ENCODE assay signal across 20 mouse cellular contexts in the genomic region with DNA sequence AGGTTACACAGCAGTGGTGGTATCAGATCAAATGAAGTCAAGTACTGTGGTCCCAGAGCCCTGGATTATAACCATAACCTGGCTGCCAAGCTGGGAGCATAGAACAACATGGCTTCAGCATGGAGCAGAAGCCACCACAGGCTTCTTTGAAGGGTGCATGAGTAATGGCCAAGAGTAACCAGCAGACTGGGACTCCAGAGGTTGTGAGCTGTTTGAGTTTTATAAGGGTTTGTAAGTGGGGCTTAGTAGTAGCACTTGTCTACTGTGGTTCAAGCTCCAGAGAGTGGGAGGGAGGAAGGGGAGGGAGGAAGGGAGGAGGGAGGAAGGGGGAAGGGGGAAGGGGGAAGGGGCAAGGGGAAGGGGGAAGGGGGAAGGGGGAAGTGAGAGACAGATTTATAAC. TPM values are rescaled to one million over a fixed set of nuclear protein-coding genes. Genes with fewer than 3 reads are reported as not detected.
DNase-seq lines count a peak whose midpoint lies in the region; ATAC-seq and TF ChIP-seq lines count a peak whose summit lies in the region.
"Had no signal": no experiment of that assay in that cellular context is flagged by ENCODE, and none has a peak within 500 bp of the region (broad histone marks: within the 10 kb centered on the region; RNA-seq: fewer than 3 reads in every experiment).

No protein-coding gene starts in this region.

- no peak overlapping the region for H3K4me2 ChIP-seq in hindbrain, embryonic 11.5 days (replicated peaks; ENCODE audit: low read depth, low read length)
- no peak overlapping the region for H3K4me2 ChIP-seq in lung, embryonic 16.5 days (ENCODE audit: low read depth, low read length)
- H3K4me2 ChIP-seq in midbrain, embryonic 16.5 days (ENCODE audit: low read length) = no peak overlapping the region
- H3K4me2 ChIP-seq: embryonic facial prominence, embryonic 12.5 days; embryonic facial prominence, embryonic 15.5 days; forebrain, embryonic 12.5 days; forebrain, embryonic 15.5 days; heart, embryonic 11.5 days; hindbrain, embryonic 14.5 days had no signal

- no peak overlapping the region for H3K4me3 ChIP-seq in hindbrain, embryonic 10.5 days
- H3K4me3 ChIP-seq in hindbrain, embryonic 11.5 days (ENCODE audit: low read depth, low read length) = no peak overlapping the region
- no peak overlapping the region for H3K4me3 ChIP-seq in lung, embryonic 16.5 days (ENCODE audit: low read length)
- H3K4me3 ChIP-seq in lung, adult 2 months (replicated peaks; ENCODE audit: extremely low read depth, low read depth, low read length) = no peak overlapping the region
- H3K4me3 ChIP-seq in midbrain, embryonic 10.5 days = no peak overlapping the region
- H3K4me3 ChIP-seq in midbrain, embryonic 16.5 days (ENCODE audit: low read depth, low read length) = no peak overlapping the region
- H3K4me3 ChIP-seq: embryonic facial prominence, embryonic 12.5 days; embryonic facial prominence, embryonic 15.5 days; forebrain, embryonic 12.5 days; forebrain, embryonic 15.5 days had no signal

- TF ChIP-seq CTCF in lung, adult 2 months (IDR thresholded peaks at IDR 0.05; ENCODE audit: insufficient read depth, low read length) = no peak

- peaks cover 8% of the 10 kb centered on the region; the same call in 1 of the 2 replicates for H3K9me3 ChIP-seq in hindbrain, embryonic 10.5 days
- no peaks in the 10 kb centered on the region for H3K9me3 ChIP-seq in hindbrain, embryonic 11.5 days (ENCODE audit: control insufficient read depth, low read length)
- H3K9me3 ChIP-seq in lung, embryonic 16.5 days (ENCODE audit: control insufficient read depth, low read length) = 0 out of 2 replicates have a peak, but pooled peaks cover 2% of the 10 kb centered on the region
- H3K9me3 ChIP-seq in midbrain, embryonic 10.5 days (replicated peaks) = peaks cover 11% of the 10 kb centered on the region; the same call in 1 of the 2 replicates
- 0 out of 2 replicates have a peak, but pooled peaks cover 3% of the 10 kb centered on the region for H3K9me3 ChIP-seq in midbrain, embryonic 16.5 days (replicated peaks; ENCODE audit: control insufficient read depth, low read length, poor library complexity, severe bottlenecking)
- H3K9me3 ChIP-seq: embryonic facial prominence, embryonic 12.5 days; embryonic facial prominence, embryonic 15.5 days; forebrain, embryonic 15.5 days; G1E had no signal

- no peak for TF ChIP-seq POLR2A in lung, adult 2 months (IDR thresholded peaks at IDR 0.05; ENCODE audit: borderline replicate concordance, extremely low read depth, low read depth, low read length)

- no peak overlapping the region for H3K9ac ChIP-seq in hindbrain, embryonic 11.5 days (ENCODE audit: low read depth, low read length)
- no peak overlapping the region for H3K9ac ChIP-seq in lung, embryonic 16.5 days (ENCODE audit: low read length)
- H3K9ac ChIP-seq in midbrain, embryonic 16.5 days (ENCODE audit: low read depth, low read length) = no peak overlapping the region
- H3K9ac ChIP-seq: embryonic facial prominence, embryonic 12.5 days; embryonic facial prominence, embryonic 15.5 days; forebrain, embryonic 12.5 days; forebrain, embryonic 15.5 days; hindbrain, embryonic 14.5 days had no signal

- intact Hi-C loops in gastrocnemius, postnatal 36 days (cut with DNase I) = no loop called here

- ATAC-seq in hindbrain, embryonic 11.5 days (ENCODE audit: low FRiP score) = no peak
- peak; percentile 63 for ATAC-seq in lung, embryonic 16.5 days (ENCODE audit: low read depth)
- ATAC-seq in midbrain, embryonic 16.5 days = no peak
- ATAC-seq: forebrain, embryonic 15.5 days had no signal

- H3K27me3 ChIP-seq in hindbrain, embryonic 10.5 days (ENCODE audit: insufficient read depth, poor library complexity, severe bottlenecking) = peaks cover 32% of the 10 kb centered on the region
- H3K27me3 ChIP-seq in hindbrain, embryonic 11.5 days (ENCODE audit: control insufficient read depth, insufficient read depth, low read length) = no peaks in the 10 kb centered on the region
- no peaks in the 10 kb centered on the region for H3K27me3 ChIP-seq in lung, embryonic 16.5 days (ENCODE audit: control insufficient read depth, insufficient read depth, low read depth, low read length)
- H3K27me3 ChIP-seq in midbrain, embryonic 10.5 days (ENCODE audit: low read depth, poor library complexity, severe bottlenecking) = peaks cover 54% of the 10 kb centered on the region
- no peaks in the 10 kb centered on the region for H3K27me3 ChIP-seq in midbrain, embryonic 16.5 days (ENCODE audit: control insufficient read depth, insufficient read depth, low read depth, low read length)
- H3K27me3 ChIP-seq: embryonic facial prominence, embryonic 12.5 days; embryonic facial prominence, embryonic 15.5 days; forebrain, embryonic 15.5 days; Patski had no signal

- DNase-seq in hindbrain, embryonic 10.5 days (ENCODE audit: low spot score) = no peak
- no peak for DNase-seq in hindbrain, embryonic 11.5 days (ENCODE audit: low spot score)
- no peak for DNase-seq in lung, adult 2 months
- no peak for DNase-seq in midbrain, embryonic 10.5 days (ENCODE audit: low spot score)
- no peak for DNase-seq in gastrocnemius, postnatal 36 days
- DNase-seq: B cell, adult 2 months; cerebellum, adult 18-20 months; cerebellum, adult 9-10 months; gastrocnemius, postnatal 10 days; heart, adult 11 months had no signal

- peaks cover 32% of the 10 kb centered on the region for H3K4me1 ChIP-seq in hindbrain, embryonic 10.5 days (replicated peaks)
- H3K4me1 ChIP-seq in hindbrain, embryonic 11.5 days (replicated peaks; ENCODE audit: control insufficient read depth, insufficient read depth, low read length) = peaks cover 5% of the 10 kb centered on the region; the same call in 1 of the 2 replicates
- H3K4me1 ChIP-seq in lung, embryonic 16.5 days (replicated peaks; ENCODE audit: control insufficient read depth, insufficient read depth, low read length) = peaks cover 5% of the 10 kb centered on the region; the same call in 1 of the 2 replicates
- peaks cover 4% of the 10 kb centered on the region; the same call in 1 of the 2 replicates for H3K4me1 ChIP-seq in lung, adult 2 months (ENCODE audit: control insufficient read depth, insufficient read depth, low read length)
- peaks cover 36% of the 10 kb centered on the region for H3K4me1 ChIP-seq in midbrain, embryonic 10.5 days
- H3K4me1 ChIP-seq in midbrain, embryonic 16.5 days (ENCODE audit: control insufficient read depth, insufficient read depth, low read length) = peaks cover 6% of the 10 kb centered on the region; the same call in 1 of the 2 replicates
- H3K4me1 ChIP-seq: embryonic facial prominence, embryonic 12.5 days; embryonic facial prominence, embryonic 15.5 days; forebrain, embryonic 15.5 days had no signal

- peak overlapping the region; percentile 78; the same call in 1 of the 2 replicates for H3K27ac ChIP-seq in hindbrain, embryonic 10.5 days
- H3K27ac ChIP-seq in hindbrain, embryonic 11.5 days (ENCODE audit: low read depth, low read length) = no peak overlapping the region
- H3K27ac ChIP-seq in lung, embryonic 16.5 days (ENCODE audit: low read length) = 0 out of 2 replicates have a peak overlapping the region, but pooled peaks have one; percentile 1
- H3K27ac ChIP-seq in midbrain, embryonic 10.5 days (replicated peaks) = peak overlapping the region; percentile 77
- no peak overlapping the region for H3K27ac ChIP-seq in midbrain, embryonic 16.5 days (ENCODE audit: low read length)
- H3K27ac ChIP-seq: embryonic facial prominence, embryonic 12.5 days; embryonic facial prominence, embryonic 15.5 days; forebrain, embryonic 15.5 days; hindbrain, embryonic 14.5 days had no signal

- H3K36me3 ChIP-seq in hindbrain, embryonic 10.5 days = peaks cover 16% of the 10 kb centered on the region; the same call in 1 of the 2 replicates
- no peaks in the 10 kb centered on the region for H3K36me3 ChIP-seq in hindbrain, embryonic 11.5 days (ENCODE audit: control insufficient read depth, insufficient read depth, low read length)
- peaks cover 2% of the 10 kb centered on the region; the same call in 1 of the 2 replicates for H3K36me3 ChIP-seq in lung, embryonic 16.5 days (ENCODE audit: control insufficient read depth, insufficient read depth, low read length)
- H3K36me3 ChIP-seq in midbrain, embryonic 10.5 days = peaks cover 82% of the 10 kb centered on the region
- no peaks in the 10 kb centered on the region for H3K36me3 ChIP-seq in midbrain, embryonic 16.5 days (ENCODE audit: control insufficient read depth, insufficient read depth, low read length)
- H3K36me3 ChIP-seq: embryonic facial prominence, embryonic 12.5 days; forebrain, embryonic 15.5 days had no signal

RNA-seq across cellular contexts. Expression of a gene that starts 38.1 kb away (rescaled TPM):
- polyA plus RNA-seq in hindbrain, embryonic 10.5 days (2016; fragmentation: Nextera tagmentation; extraction: Ambion mirVana) = 10.1 TPM in 2 replicates
- polyA plus RNA-seq in hindbrain, embryonic 11.5 days (2014; fragmentation: Nextera tagmentation; extraction: Ambion mirVana) = 8.3 and 8.6 TPM in 2 replicates
- polyA plus RNA-seq in lung, embryonic 16.5 days (2015; fragmentation: Nextera tagmentation; extraction: Ambion mirVana) = 11.5 and 12.7 TPM in 2 replicates
- polyA plus RNA-seq in lung, adult 2 months (2012; rRNA removed) = 9.2 and 11.6 TPM in 2 replicates
- polyA plus RNA-seq in midbrain, embryonic 10.5 days (2016; fragmentation: Nextera tagmentation; extraction: Ambion mirVana) = 11.0 and 11.6 TPM in 2 replicates
- polyA plus RNA-seq in midbrain, embryonic 16.5 days (2015; fragmentation: Nextera tagmentation; extraction: Ambion mirVana) = 4.0 and 4.5 TPM in 2 replicates
- total RNA-seq in gastrocnemius, postnatal 36 days (2021) = 1 to 10 TPM; 2.2 to 2.5 TPM

Comparison
In these comparisons a context has a peak if more than half of its experiments do, and no peak if none do; other contexts are left out.
1. H3K27ac ChIP-seq: peak in hindbrain, embryonic 10.5 days (single experiment), lung, embryonic 16.5 days (single experiment) and midbrain, embryonic 10.5 days (single experiment); none in hindbrain, embryonic 11.5 days (single experiment) and midbrain, embryonic 16.5 days (single experiment).